Mouse (Mus musculus) adrenal gland, adult 2 months (tissue): ENCODE data around the gene Rraga. TPM values are rescaled to one million over a fixed set of nuclear protein-coding genes. Genes with fewer than 3 reads are reported as not detected.
"Not testable (repeated sequence)": the region's sequence is repeated elsewhere in the genome, so short reads cannot be mapped to it uniquely, and the experiment has no call there.

Experiments used
- DNase-seq: peaks from one replicate; pipeline ENCODE4 v3.0.0; 2021
- polyA plus RNA-seq: library from polyadenylated mRNA; depleted of rRNA; stranded (reverse); fragments of >200 nt; gene quantifications from 2 replicates; pipeline ENCODE4 v1.2.3, GENCODE M21; 2012; rRNA removed
- total RNA-seq, 2 experiments: library from RNA; stranded (reverse); gene quantifications; 2 replicates each; pipeline ENCODE4 v1.2.3; 2021

The Rraga gene
- total and polyA plus RNA-seq, 3 experiments, result 72.4 to 124 (median 91.5) TPM

DNA sequence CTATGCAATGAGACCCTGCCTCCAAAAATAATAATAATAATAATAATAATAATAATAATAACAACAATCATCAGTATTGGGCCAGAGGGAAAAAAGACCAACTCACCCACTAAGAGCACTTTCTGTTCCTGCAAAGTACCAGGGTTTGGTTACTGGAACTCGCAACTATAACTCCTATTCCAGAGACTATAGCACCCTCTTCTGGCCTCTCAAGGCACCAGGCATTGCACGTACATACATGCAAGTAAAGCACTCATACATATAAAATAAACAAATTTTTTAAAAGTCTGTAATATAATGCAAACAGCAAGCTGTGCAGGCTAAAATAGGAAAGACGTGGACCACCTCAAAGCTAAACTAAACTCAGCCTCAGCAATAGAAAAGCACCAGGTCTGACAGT, 12.8 kb downstream of the Rraga start:
- DNase-seq, result no peak

DNA sequence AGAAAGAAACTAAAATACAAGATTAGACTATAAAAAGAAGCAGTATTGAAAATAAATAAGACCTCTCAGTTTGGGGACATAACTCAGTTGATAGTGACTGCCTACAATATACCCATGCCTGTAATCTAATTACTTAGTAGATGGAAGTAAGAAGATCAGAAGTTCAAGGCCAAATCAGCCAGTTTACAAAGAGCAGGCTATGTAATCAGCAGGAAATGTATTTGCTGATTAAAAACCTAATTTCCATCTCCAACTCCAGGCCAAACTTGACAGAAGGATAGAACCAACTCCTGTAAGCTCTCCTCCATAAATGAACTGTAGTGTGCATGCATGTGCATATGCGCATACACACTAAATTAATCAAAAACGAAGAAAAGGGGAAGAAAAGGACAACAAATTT, 15.8 kb downstream of the Rraga start:
- no peak for DNase-seq

DNA sequence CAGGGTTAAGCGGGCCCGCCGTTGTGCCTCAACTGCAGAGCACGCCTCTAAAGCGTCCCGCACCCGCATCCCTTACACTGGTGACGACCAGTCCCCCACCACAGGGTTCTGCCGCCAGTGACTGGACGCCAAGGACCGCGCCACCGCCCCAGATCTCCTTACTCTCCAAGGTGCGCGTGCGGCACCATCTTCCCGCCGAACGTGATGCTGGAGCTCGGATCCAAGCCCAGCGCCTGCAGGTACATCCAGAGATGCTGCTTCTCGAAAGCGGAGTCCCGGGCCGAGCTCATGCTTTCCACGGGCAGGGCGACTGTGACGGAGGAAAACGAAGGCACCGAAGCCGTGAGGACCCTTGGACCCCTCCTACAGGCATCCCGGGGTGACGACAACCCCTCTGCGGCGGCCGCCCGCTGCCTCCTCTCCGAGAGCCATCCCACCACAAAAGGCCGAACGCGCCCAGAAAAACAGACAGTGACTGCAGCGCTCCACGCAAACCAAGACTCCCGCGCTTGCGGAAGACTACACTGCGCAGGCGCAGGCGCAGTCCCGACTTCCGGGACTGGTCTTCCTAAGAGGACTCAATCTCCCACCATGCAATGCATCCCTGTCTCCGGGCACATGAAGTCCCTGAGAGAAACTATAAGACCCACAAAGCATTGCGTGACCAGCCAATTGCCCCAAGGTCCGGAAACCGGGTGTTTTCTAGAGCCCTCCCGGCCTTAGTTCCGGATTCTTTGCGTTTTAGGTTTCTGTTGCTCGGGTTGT, 36.2 kb downstream of the Rraga start, which contains the start of gene Haus6:
Gene Haus6, minus strand, starts transcription at position 532 of the 765 bp plus-strand sequence.
- peak; percentile 93 for DNase-seq

DNA sequence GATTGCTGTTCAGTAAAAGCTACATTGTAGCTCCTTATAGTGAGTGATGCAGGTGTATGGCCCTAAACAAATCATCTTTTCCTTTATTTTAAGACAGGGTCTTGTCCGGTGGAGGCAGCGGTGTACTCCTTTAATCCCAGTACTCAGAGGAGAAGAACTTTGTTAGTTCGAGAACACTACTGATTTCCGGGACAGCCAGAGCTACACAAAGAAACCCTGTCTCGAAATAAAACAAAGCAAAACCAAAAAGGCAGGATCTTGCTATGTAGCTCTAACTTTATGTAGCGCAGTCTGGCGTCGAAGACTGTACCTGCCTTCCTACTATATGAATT, 36.8 kb downstream of the Rraga start:
- DNase-seq, result no peak

DNA sequence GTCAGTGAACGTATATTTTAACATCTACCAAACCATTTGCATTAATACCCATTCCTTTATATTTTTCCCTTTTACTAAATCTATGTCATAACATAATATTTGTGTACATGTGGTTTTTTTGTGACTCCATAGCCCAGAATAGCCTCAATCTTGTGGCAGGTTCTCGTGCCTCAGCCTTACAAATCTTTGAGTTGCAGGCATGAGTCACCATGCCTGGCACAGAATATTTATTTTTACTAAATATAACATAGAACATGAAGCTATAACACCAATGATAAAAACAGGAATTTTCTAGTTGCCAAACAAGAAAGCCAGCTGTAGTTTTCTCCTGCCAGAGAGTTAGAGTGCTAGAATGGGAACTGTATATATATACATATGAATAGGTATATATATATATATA, 45.0 kb downstream of the Rraga start:
- DNase-seq, result no peak

DNA sequence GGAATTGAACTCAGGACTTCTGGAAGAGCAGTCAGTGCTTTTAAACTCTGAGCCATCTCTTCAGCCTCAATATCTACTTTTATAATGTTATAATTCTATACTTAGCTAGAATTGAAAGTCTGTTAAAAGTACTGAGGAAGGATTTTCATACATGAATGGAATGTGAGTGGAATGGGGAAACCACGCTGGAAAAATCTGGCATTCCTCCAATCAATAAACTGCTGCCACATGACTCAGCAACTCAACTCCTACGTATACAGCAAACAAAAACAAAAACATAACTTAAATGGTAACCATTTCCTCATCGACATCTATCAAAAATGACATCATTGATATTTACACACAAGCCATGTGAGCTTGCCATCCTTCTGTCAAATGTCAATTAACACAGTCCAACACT, 46.6 kb downstream of the Rraga start:
- no peak for DNase-seq

DNA sequence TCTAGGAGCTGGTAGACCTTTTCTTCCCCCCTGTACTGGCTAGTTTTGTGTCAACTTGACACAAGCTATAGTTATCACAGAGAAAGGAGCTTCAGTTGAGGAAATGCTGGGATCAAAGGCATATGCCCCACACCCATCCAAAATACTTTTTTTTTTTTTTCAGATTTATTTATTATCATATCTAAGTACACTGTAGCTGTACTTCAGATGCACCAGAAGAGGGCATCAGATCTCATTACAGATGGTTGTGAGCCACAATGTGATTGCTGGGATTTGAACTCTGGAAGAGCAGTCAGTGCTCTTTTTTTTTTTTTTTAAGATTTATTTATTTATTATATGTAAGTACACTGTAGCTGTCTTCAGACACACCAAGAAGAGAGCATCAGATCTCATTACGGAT, 47.1 kb downstream of the Rraga start:
- not testable (repeated sequence) for DNase-seq

DNA sequence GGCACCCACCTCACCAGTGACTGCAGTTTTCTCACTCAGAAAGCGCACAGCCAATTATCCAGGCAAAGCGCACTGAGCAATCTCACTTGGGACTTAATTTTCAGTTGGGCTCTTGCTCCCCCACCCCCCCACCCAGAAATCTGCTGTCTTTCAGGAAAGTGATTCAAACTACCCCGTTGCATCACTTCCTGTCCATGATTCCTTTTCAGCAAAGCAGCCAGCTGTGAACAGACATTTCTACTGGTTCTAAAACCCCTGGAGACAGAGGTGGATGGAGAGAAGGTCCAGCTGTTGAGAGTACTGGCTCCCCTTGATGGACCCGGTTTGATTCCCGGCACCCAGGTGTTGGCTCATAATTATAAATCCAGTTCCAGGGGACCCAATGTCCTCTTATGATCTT, 50.0 kb downstream of the Rraga start:
- DNase-seq, result no peak

DNA sequence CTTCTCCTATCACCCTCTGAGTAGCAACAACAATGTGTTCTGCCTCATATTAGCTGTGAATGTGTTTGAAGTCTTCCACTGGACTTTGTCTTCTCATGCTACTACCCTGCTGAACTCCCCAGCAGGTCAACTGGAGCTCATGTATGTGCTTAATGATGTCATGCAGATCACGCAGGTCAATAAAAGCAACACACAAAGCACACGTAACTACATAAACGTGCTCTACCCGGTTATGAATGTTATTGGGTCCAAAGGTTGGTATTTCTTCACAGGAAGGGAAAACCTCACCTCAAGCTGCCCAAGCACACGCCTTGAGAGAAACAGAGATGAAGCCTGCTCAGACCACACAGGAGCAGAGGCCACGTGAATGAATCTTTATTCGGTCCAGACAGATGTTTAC, 51.0 kb downstream of the Rraga start:
- not testable (repeated sequence) for DNase-seq

Other genes starting within 250 kb of the Rraga start
- not detected for gene Saxo1, start 17.3 kb upstream of the Rraga start, total RNA-seq
- gene Saxo1, start 17.3 kb upstream of the Rraga start, polyA plus RNA-seq, result not detected in 2 replicates
- gene Haus6, start 36.4 kb downstream of the Rraga start, total RNA-seq, result 1 to 10 TPM; 4.6 to 9.3 TPM
- 7.0 and 9.7 TPM in 2 replicates for gene Haus6, start 36.4 kb downstream of the Rraga start, polyA plus RNA-seq
- 100 to 1,000 TPM; 465 to 481 TPM for gene Plin2, start 94.4 kb downstream of the Rraga start, total RNA-seq
- 304 TPM in 2 replicates for gene Plin2, start 94.4 kb downstream of the Rraga start, polyA plus RNA-seq
- gene Dennd4c, start 172.9 kb downstream of the Rraga start, total RNA-seq, result 10 to 100 TPM; 41.3 to 51.5 TPM
- gene Dennd4c, start 172.9 kb downstream of the Rraga start, polyA plus RNA-seq, result 3.7 and 4.8 TPM in 2 replicates